Mouse (Mus musculus) spleen, adult 12 weeks (tissue): ENCODE measurements around the gene Slc30a9.

ENCODE experiments used
- DNase-seq: peaks from one replicate; pipeline ENCODE4 v3.0.0; 2022; ENCODE audit warnings: low spot score

Gene Slc30a9

DNA sequence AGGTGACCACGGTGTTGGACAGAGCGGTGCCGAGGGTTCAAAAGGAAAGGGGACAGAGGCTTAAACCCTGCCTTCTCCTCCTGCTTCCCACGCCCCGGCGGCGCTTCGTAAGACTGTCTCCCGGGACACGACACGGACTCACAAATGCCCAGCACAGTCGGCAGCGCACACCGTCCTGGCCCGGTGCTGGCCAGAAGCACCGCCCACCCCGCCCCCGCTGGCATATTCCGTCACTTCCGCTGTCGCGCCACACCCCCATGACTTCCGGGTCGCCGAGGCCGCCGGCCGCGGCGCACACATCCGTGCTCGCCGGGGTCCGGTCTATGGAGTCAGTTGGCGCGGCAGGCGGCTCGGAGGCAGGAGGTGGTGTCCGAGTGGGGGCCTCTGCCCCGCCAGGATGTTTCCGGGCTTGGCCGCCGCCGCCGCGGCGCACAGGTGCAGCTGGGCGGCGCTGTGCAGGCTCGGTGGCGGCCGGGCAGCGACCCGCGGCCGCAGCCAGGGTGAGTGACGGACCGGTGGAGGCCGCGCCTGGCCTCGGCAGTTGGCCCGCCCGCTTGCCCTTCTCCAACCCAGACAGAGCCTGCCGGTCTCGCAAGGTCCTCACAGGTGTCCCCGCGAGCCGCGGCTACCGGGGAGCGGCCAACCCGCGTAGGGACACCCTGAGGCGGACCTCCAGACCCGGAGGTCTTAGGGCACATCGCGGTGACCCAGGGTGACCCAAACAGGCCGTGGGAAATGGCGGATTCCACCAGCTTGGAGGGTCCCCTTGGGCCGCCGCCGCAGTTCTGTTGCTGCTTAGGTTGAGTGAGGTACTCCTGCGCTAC, at the start of gene Slc30a9:
Gene Slc30a9, plus strand, starts transcription at position 258 of the 824 bp plus-strand sequence.
- peak; percentile 88 for DNase-seq

- DNase-seq: no peak
These were observed 48.3 kb upstream of the Slc30a9 start for GRCm38 (mm10) chr5:67258473-67258872.

DNA sequence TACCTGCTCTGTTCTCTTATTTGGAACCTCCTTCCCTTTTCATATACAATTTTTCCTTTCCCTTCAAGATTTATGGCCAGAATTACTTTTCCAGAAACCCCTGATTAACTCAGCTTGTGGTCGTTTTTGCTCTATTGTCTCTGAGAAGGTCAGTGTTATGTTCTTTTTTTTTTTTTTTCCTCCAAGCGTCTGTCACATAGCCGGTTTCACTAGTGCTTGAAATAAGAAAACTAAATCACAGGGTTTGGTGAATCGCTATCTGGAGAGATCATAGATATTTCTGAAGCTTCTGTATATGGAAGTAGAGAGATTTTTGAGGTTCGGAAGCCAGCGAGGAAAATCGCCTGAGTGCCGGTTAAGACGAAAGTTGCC, 46.6 kb upstream of the Slc30a9 start:
- no peak for DNase-seq

- peak; percentile 88 for DNase-seq
These were observed 46.0 kb upstream of the Slc30a9 start, which contains the start of gene Tmem33 for GRCm38 (mm10) chr5:67260531-67261371. Gene Tmem33, plus strand, starts transcription at chr5:67260565.

DNA sequence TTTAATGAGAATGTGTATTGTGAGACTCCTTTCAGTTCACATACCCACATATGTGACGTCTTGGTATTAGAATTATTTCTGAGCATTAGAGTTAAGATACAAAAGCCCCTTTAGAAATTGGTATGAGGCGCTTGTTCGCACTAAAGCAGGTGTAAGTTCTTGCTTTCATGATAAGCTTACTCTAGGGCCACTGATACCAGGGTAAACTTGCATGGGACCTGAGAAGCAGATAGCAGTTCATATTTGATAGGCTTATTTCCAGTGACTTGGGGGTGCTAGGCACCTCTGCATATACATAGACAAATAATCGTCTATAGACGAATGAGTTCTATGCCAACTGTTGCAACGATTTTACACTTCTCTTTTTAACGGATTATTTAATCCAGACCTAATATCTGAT, 43.8 kb upstream of the Slc30a9 start:
- DNase-seq: no peak

DNA sequence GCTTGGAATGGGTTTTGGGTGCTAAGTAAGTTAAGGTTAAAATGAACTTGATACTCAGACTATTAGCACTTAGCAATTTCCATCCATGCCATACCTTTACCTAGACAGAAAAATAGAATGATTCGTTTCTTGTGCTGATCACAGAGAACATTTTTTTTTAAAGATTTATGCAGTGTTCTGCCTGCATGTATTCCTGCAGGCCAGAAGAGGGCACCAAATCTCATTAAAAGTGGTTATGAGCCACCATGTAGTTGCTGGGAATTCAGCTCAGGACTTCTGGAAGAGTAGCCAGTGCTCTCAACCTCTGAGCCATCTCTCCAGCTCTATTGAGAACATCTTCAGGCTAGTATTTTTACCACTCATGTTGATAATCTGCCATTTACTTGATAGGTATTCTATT, 40.6 kb upstream of the Slc30a9 start:
- no peak for DNase-seq

- peak; percentile 35 for DNase-seq
These were observed 37.4 kb upstream of the Slc30a9 start for GRCm38 (mm10) chr5:67269309-67269708.

DNA sequence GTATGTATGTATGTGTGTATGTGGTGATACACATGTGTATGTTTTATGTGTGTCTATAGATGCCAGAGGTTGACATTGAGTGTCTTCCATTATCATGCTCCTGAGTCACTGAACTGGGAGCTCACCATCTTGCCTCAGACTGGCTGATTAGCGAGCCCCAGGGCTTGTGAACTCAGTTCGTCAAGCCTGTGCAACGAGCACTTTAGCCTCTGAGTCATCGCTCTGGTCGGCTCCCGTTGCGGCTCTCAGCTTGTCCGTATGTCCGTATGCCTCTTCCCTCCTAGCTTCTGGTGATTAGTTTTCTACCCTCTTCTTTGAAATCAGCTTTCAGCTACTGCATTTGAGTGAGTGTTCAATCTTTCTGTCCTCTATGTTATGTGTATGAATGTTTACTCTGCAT, 27.3 kb upstream of the Slc30a9 start:
- DNase-seq: no peak

DNA sequence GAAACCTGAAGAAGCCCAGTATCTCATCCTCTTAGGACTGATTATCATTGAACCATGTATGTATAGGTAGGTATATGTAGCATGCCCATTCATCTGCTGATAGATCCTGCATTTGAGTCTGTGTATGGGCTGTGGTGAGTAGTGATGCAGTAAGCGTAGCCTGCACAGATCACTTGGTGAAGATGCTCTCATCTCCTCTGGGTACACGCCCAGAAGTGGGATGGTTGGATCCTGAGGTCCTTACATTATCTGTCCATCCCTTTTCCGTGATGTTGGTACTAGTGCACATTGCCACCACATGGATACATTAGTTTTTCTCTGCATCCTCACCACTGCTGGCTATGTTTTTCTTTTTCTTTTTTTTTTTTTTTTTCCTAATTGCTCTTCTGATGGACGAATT, 26.9 kb upstream of the Slc30a9 start:
- DNase-seq: no peak

- DNase-seq: peak; percentile 27
These were observed 26.4 kb upstream of the Slc30a9 start for GRCm38 (mm10) chr5:67280400-67280799.

- DNase-seq: no peak
These were observed 11.7 kb upstream of the Slc30a9 start for GRCm38 (mm10) chr5:67295029-67295428.

DNA sequence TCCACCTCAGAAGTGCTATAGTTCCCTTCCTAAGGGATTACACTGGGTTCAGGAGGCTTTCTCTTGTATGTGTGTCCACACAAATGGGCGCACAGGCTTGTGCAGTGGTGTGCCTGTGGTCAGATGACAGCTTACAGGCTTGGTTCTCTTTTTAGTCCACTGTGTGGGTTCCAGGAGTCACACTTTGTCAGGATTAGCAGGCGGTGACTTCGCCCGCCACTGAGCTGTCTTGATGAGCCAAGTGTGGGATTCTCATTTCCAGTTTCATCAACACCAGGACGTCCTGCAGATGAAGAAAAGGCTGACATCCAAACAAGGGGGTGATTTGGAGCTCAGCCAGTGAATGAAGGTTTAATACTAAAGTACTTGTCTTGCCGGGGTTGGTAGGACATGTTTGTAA, 11.1 kb upstream of the Slc30a9 start:
- no peak for DNase-seq

DNA sequence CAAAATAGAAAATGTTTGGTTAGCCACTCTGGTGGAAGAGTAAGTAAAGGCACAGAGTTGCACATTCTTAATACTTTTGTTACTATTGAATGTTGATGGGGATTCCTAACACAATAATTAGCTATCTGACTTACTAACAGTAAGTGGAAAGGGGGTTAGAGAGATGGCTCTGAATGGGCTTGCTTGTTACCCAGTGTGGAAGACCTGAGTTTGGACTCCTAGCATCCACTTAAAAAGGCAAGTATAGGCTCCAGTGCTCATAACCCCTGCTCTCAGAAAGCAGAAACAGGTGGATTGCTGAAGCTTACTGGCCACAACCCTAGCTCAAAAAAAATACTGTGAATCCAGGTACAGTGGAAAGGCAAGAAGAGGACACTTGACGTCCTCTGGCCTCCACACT, 10.6 kb upstream of the Slc30a9 start:
- DNase-seq: no peak

GRCm38 (mm10) chr5:67297026-67297813, 9.5 kb upstream of the Slc30a9 start:
- no peak for DNase-seq

- DNase-seq: no peak
These were observed 6.8 kb upstream of the Slc30a9 start for GRCm38 (mm10) chr5:67299847-67300412.

GRCm38 (mm10) chr5:67300926-67301597, 5.7 kb upstream of the Slc30a9 start:
- no peak for DNase-seq

DNA sequence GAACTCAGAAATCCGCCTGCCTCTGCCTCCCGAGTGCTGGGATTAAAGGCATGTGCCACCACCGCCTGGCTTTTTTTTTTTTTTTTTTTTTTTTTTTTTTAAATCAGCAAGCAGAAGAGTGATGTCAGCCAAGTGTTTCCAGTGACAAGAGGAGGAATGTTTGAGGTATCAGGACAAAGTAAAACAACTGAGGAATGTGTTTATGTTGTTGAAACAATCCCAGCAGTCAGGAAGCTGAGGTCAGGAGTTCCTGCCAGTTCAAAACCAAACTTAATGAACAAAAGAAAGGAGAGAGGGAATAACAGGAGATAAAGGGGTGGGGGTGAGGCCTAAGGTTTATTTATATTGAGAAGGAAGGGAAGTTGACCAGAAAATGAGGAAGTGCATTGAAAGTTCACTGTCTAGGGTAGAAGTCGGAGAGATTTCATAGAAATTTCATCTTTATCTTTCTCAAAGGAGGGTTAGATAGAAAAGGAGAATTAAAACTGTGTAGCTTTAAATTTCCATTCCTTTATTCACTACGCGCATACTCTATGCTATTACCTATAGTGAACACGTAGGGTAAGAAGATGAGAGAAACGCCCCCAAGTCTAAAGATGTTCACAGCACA, 4.9 kb upstream of the Slc30a9 start:
- DNase-seq: no peak

- DNase-seq: no peak
These were observed 2.9 kb upstream of the Slc30a9 start for GRCm38 (mm10) chr5:67303816-67304215.

DNA sequence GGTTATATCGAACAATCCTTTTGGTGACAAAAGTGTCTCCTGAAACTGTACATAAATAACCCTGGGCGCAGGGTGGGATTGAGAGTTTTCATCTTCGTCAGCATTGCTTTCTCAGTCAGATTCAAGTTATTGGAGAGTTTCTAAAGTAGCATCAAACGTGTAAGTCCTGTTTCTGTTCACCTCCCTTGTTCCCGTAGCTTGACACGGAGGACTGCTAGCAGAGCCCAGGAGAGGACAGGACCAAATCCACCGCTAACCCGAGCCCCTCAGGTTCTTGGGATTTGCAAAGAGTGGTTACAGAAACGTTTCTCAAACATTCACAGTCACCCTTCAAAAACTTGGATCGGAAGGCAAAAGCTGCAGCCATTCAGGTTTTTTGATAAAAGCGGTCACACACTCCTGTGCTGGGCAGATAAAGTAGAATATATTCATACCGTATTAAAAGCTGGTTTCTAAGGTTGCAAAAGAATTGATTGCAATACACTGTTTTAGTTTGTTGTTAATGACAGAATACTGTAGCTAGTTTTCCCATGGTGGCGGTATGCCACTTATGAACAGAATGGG, 986 bp downstream of the Slc30a9 start:
- peak; percentile 58 for DNase-seq

- DNase-seq: no peak
These were observed 5.2 kb downstream of the Slc30a9 start for GRCm38 (mm10) chr5:67311811-67312521.
